Mouse (Mus musculus) limb, embryonic 13.5 days (tissue): ENCODE measurements at regions not wholly inside any gene's neighbourhood (a gene's known extent, or its start where the extent isn't known, plus 50 kb on each side); places are given as distances from the start of the nearest gene placed in this dataset.
A peak's percentile ranks its signal among the peaks of the same experiment; 100 is the strongest.

ENCODE experiments used
- ATAC-seq: fragments of 200-750 bp; cut with Nextera tagmentation; 2 replicates; pipeline ENCODE4 v1.8.0; 2017; ENCODE audit warnings: low read depth, moderate number of reproducible peaks, moderate TSS enrichment; ENCODE audit not compliant: low FRiP score
- H3K27ac ChIP-seq: fragments of 300-500 bp; sonication (generic); 2 replicates; pipeline ENCODE4 v1.5.1; 2015; ENCODE audit warnings: inconsistent platforms, mild to moderate bottlenecking, moderate library complexity
- H3K27me3 ChIP-seq: fragments of 300-500 bp; sonication (generic); 2 replicates; pipeline ENCODE4 v1.6.1; 2015; ENCODE audit warnings: mild to moderate bottlenecking, inconsistent platforms
- H3K36me3 ChIP-seq: fragments of 300-500 bp; sonication (generic); 2 replicates; pipeline ENCODE4 v1.6.1; 2015; ENCODE audit warnings: inconsistent platforms, mild to moderate bottlenecking, moderate library complexity
- H3K4me1 ChIP-seq: fragments of 300-500 bp; sonication (generic); 2 replicates; pipeline ENCODE4 v1.6.1; 2015; ENCODE audit warnings: inconsistent platforms
- H3K4me2 ChIP-seq: fragments of 300-500 bp; sonication (generic); replicated peaks from 2 replicates; pipeline ENCODE4 v1.6.1; 2015; ENCODE audit warnings: inconsistent platforms, mild to moderate bottlenecking, moderate library complexity
- H3K4me3 ChIP-seq: fragments of 300-500 bp; sonication (generic); 2 replicates; pipeline ENCODE4 v1.5.1; 2015; ENCODE audit warnings: moderate library complexity, mild to moderate bottlenecking, inconsistent platforms
- H3K9ac ChIP-seq: fragments of 300-500 bp; sonication (generic); 2 replicates; pipeline ENCODE4 v1.6.1; 2015; ENCODE audit warnings: mild to moderate bottlenecking, inconsistent platforms
- H3K9me3 ChIP-seq: fragments of 300-500 bp; sonication (generic); 2 replicates; pipeline ENCODE4 v1.6.1; 2016; ENCODE audit warnings: inconsistent platforms
- WGBS: fragments of 180-500 bp; shearing (Covaris S2); methylation state at CpG from one replicate; pipeline ENCODE4 v1.1.7; 2015; 5-methylcytosine and 5-hydroxymethylcytosine counted together

GRCm38 (mm10) chr3:150435199-150435598 is 1002.5 kb upstream of the Adgrl4 start:
- H3K36me3 ChIP-seq: no peaks in the 10 kb centered on the region
- H3K27me3 ChIP-seq: no peaks in the 10 kb centered on the region
- H3K4me1 ChIP-seq: no peaks in the 10 kb centered on the region
- no peak overlapping the region for H3K4me2 ChIP-seq
- H3K9me3 ChIP-seq: no peaks in the 10 kb centered on the region
- H3K4me3 ChIP-seq: no peak overlapping the region
- no peak overlapping the region for H3K27ac ChIP-seq
- peak; percentile 24; the same call in 1 of the 2 replicates for ATAC-seq
- 74% methylated on average over 1 of the region's 1 CpGs for WGBS
- H3K9ac ChIP-seq: no peak overlapping the region

- Histone ChIP-seq H3K4me1 (no peaks in the 10 kb centered on the region), H3K36me3 (no peaks in the 10 kb centered on the region), H3K9me3 (no peaks in the 10 kb centered on the region), H3K9ac (no peak overlapping the region), H3K4me3 (no peak overlapping the region), H3K27me3 (no peaks in the 10 kb centered on the region), H3K27ac (no peak overlapping the region), H3K4me2 (no peak overlapping the region)
- ATAC-seq: no peak
- 93% methylated on average over 6 of the region's 6 CpGs for WGBS
These were observed 1001.7 kb upstream of the Adgrl4 start for GRCm38 (mm10) chr3:150435818-150436607.
